Mouse (Mus musculus) myocyte (in vitro differentiated cells): ENCODE data around the gene Zfp3.

Experiments
- E2F4 ChIP-seq: IDR thresholded peaks from one replicate; pipeline ENCODE4 v1.6.1; 2011; ENCODE audit warnings: mild to moderate bottlenecking, control low read depth, moderate library complexity; ENCODE audit not compliant: insufficient read depth
- MAX ChIP-seq: IDR thresholded peaks from one replicate; pipeline ENCODE4 v1.6.1; 2011; ENCODE audit warnings: low read depth, mild to moderate bottlenecking, control low read depth
- MYOD1 ChIP-seq, 3 experiments: IDR thresholded peaks; one replicate each; pipeline ENCODE4 v1.6.1; 2011; ENCODE audit warnings: control low read depth in 2 of 3, low read depth in 2 of 3, mild to moderate bottlenecking in 2 of 3, moderate library complexity in 1 of 3; ENCODE audit not compliant: insufficient read length in 2 of 3, control insufficient read depth in 1 of 3
- MYOG ChIP-seq, 3 experiments: IDR thresholded peaks; one replicate each; pipeline ENCODE4 v1.6.1; 2011; ENCODE audit warnings: control low read depth in 2 of 3, low read depth in 2 of 3, mild to moderate bottlenecking in 2 of 3; ENCODE audit not compliant: insufficient read length in 2 of 3, control insufficient read depth in 1 of 3, insufficient read depth in 1 of 3
- POLR2A ChIP-seq: IDR thresholded peaks from one replicate; pipeline ENCODE4 v1.6.1; 2011; ENCODE audit warnings: low read depth, mild to moderate bottlenecking, control low read depth, moderate library complexity; ENCODE audit not compliant: insufficient read length
- REST ChIP-seq: IDR thresholded peaks from one replicate; pipeline ENCODE4 v1.6.1; 2011; ENCODE audit warnings: mild to moderate bottlenecking, control low read depth, moderate library complexity; ENCODE audit not compliant: insufficient read depth, insufficient read length
- SRF ChIP-seq: IDR thresholded peaks from one replicate; pipeline ENCODE4 v1.6.1; 2011; ENCODE audit warnings: low read depth; ENCODE audit not compliant: control insufficient read depth, insufficient read length
- TCF12 ChIP-seq: IDR thresholded peaks from one replicate; pipeline ENCODE4 v1.6.1; 2011; ENCODE audit warnings: mild to moderate bottlenecking, control low read depth; ENCODE audit not compliant: poor library complexity, insufficient read depth, severe bottlenecking
- TCF3 ChIP-seq: IDR thresholded peaks from one replicate; pipeline ENCODE4 v1.6.1; 2011; ENCODE audit warnings: low read depth, control low read depth; ENCODE audit not compliant: insufficient read length

GRCm38 (mm10) chr11:70815071-70815470 is 51.1 kb downstream of the Zfp3 start:
- TF ChIP-seq POLR2A (no peak), MYOD1 (IDR thresholded peaks at IDR 0.05; ENCODE audit: control insufficient read depth in 1 of 3, insufficient read length in 2 of 3, low read depth in 2 of 3) (no peak), MAX (no peak), MYOG (IDR thresholded peaks at IDR 0.05; ENCODE audit: control insufficient read depth in 1 of 3, insufficient read depth in 1 of 3, insufficient read length in 2 of 3, low read depth in 2 of 3) (no peak), E2F4 (no peak), TCF12 (no peak), SRF (no peak), TCF3 (no peak), REST (no peak)
